Mouse (Mus musculus) heart, postnatal 0 days (tissue): ENCODE results near the gene Six1. TPM values are rescaled to one million over a fixed set of nuclear protein-coding genes. Genes with fewer than 3 reads are reported as not detected.

Experiments
- ATAC-seq: fragments of 200-750 bp; cut with Nextera tagmentation; 2 replicates; pipeline ENCODE4 v1.8.0; 2017; ENCODE audit warnings: low read depth, moderate number of reproducible peaks, moderate library complexity; ENCODE audit not compliant: insufficient read depth
- DNase-seq: peaks from one replicate; pipeline ENCODE4 v3.0.0-alpha.2; 2016; ENCODE audit warnings: low spot score
- H3K27ac ChIP-seq: fragments of 300-500 bp; sonication (generic); 2 replicates; pipeline ENCODE4 v1.5.1; 2014; ENCODE audit warnings: low read depth, mild to moderate bottlenecking
- H3K27me3 ChIP-seq: fragments of 300-500 bp; sonication (generic); 2 replicates; pipeline ENCODE4 v1.6.1; 2014; ENCODE audit warnings: low read length, mixed read lengths; ENCODE audit not compliant: control insufficient read depth, insufficient read depth
- H3K36me3 ChIP-seq: fragments of 300-500 bp; sonication (generic); replicated peaks from 2 replicates; pipeline ENCODE4 v1.6.1; 2014; ENCODE audit warnings: low read length, mixed read lengths; ENCODE audit not compliant: control insufficient read depth, insufficient read depth
- H3K4me1 ChIP-seq: fragments of 300-500 bp; sonication (generic); 2 replicates; pipeline ENCODE4 v1.6.1; 2014; ENCODE audit warnings: antibody characterized with exemption; ENCODE audit not compliant: control insufficient read depth, insufficient read depth
- H3K4me2 ChIP-seq: fragments of 300-500 bp; sonication (generic); 2 replicates; pipeline ENCODE4 v1.6.1; 2014; ENCODE audit warnings: low read depth, mild to moderate bottlenecking, low read length, moderate library complexity
- H3K4me3 ChIP-seq: fragments of 300-500 bp; sonication (generic); 2 replicates; pipeline ENCODE4 v1.5.1; 2014; ENCODE audit warnings: low read depth, low read length
- H3K9ac ChIP-seq: fragments of 300-500 bp; sonication (generic); replicated peaks from 2 replicates; pipeline ENCODE4 v1.6.1; 2014; ENCODE audit warnings: low read depth, low read length, mixed read lengths
- H3K9me3 ChIP-seq: fragments of 300-500 bp; sonication (generic); replicated peaks from 2 replicates; pipeline ENCODE4 v1.6.1; 2016; ENCODE audit warnings: low read length; ENCODE audit not compliant: control insufficient read depth
- CTCF ChIP-seq: IDR thresholded peaks from 2 replicates; pipeline ENCODE4 v1.5.1; 2016; ENCODE audit warnings: antibody characterized with exemption, control low read depth, low read depth
- EP300 ChIP-seq: IDR thresholded peaks from 2 replicates; pipeline ENCODE4 v1.6.1; 2016; ENCODE audit warnings: antibody characterized with exemption, low read depth
- WGBS: fragments of 180-500 bp; shearing (Covaris S2); extraction: QIAGEN DNeasy Blood & Tissue Kit; methylation state at CpG from one replicate; pipeline ENCODE4 v1.1.7; 2014; 5-methylcytosine and 5-hydroxymethylcytosine counted together
- polyA plus RNA-seq: library from polyadenylated mRNA; unstranded; fragments of >200 nt; fragmentation: Nextera tagmentation; extraction: Ambion mirVana; gene quantifications from 2 replicates; pipeline ENCODE4 v1.2.1, GENCODE M21; 2015
- total RNA-seq: library from RNA; depleted of rRNA; stranded (reverse); fragments of >200 nt; gene quantifications from 2 replicates; pipeline ENCODE4 v1.2.3, GENCODE M21; 2014; ENCODE audit warnings: low replicate concordance

Six1 gene
- total and polyA plus RNA-seq, 2 experiments from 2014 or later, result 0.38 TPM; not detected in 1

DNA sequence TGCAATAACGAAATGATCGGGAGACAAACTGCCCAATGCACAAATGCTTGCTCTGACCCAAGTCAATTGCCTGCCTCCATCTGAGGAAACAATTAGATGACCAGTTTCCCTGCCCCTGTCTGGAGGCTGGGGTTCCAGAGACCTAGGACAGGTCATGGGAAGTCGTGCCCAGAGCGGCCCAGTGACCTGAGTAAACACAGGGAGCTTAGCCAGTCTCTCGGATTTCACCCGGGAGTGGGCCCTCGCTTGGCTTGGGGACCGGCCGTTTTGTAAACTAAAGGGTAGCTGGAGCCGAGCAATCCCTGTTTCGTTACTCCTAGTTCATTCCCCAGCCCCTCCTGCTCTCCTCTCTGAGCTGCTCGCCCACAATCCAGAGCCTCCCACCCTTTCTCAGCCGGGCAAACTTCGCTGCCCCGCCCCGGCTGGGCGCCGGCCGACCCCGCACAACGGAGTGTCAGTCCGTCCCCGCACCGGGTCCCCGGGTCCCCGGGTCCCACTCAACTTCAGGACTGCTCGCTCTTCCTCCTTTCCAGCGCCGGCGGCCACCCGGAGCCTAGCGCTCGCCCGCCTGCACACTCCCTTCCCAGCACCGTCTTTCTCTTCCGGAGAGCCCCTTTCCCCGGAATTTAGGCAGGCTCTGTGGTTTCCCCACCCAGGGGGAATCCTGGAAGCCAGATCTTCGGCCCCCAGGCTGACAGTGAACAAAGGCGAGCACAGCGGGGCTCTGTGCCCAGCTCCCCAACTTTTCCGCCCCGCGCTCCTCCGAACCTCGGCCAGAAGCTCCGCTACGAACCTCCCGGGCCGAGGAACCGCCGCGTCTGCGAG is 9.3 kb downstream of the Six1 start:
- H3K27me3 ChIP-seq, result peaks cover 99% of the 10 kb centered on the region
- no peak for TF ChIP-seq CTCF
- TF ChIP-seq EP300, result no peak
- no peak overlapping the region for H3K27ac ChIP-seq
- no peaks in the 10 kb centered on the region for H3K9me3 ChIP-seq
- 1% methylated on average over 53 of the region's 53 CpGs for WGBS
- peak overlapping the region; percentile 45 for H3K9ac ChIP-seq
- peak overlapping the region; percentile 79 for H3K4me2 ChIP-seq
- H3K36me3 ChIP-seq, result no peaks in the 10 kb centered on the region
- ATAC-seq (0 out of 2 replicates have a peak, but pooled peaks have one; percentile 42), DNase-seq (peak; percentile 19)
- peak overlapping the region; percentile 56 for H3K4me3 ChIP-seq
- peaks cover 4% of the 10 kb centered on the region; the same call in 1 of the 2 replicates for H3K4me1 ChIP-seq

DNA sequence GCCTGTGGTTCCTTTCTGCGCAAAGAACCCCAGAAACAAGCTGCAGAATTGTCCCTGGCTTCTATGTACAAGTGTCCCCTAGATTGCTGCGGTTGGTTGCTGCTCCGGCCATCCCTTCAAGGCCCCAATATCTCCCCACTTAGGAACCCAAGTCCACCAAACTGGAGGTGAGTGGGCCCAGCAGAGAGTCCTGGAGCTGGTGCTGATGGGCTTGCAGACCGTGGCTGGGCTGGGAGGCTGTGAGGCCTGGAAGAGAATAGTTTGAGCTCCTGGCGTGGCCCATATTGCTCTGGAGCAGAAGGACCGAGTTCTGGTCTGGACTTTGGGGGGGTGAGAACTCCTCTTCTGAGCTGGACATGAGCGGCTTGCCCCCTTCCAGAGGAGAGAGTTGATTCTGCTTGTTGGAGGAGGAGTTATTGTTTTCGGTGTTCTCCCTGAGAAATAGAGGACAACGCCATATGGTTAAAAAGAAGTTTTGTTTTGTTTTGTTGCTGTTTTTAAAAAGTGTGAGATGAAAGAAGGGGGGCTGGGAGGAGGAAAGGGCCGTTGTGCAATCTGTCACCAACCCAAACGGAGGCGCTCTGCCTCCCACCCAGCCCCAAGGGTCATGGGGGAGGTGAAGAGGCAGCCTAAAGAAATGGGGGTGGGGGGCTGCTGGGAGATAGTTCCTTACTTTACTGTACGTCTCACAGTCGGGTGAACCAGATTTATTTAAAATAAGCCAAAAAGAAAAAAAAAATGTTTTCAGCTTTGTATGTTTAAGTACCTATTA is 10.1 kb downstream of the Six1 start:
- Histone ChIP-seq H3K4me2 (no peak overlapping the region), H3K36me3 (no peaks in the 10 kb centered on the region), H3K9ac (no peak overlapping the region), H3K27me3 (peaks cover 99% of the 10 kb centered on the region), H3K27ac (no peak overlapping the region), H3K9me3 (no peaks in the 10 kb centered on the region), H3K4me1 (peaks cover 4% of the 10 kb centered on the region; the same call in 1 of the 2 replicates), H3K4me3 (peak overlapping the region; percentile 56; the same call in 1 of the 2 replicates)
- no peak for TF ChIP-seq EP300
- TF ChIP-seq CTCF, result no peak
- WGBS, result 30% methylated on average over 14 of the region's 14 CpGs
- no peak for ATAC-seq
- no peak for DNase-seq

DNA sequence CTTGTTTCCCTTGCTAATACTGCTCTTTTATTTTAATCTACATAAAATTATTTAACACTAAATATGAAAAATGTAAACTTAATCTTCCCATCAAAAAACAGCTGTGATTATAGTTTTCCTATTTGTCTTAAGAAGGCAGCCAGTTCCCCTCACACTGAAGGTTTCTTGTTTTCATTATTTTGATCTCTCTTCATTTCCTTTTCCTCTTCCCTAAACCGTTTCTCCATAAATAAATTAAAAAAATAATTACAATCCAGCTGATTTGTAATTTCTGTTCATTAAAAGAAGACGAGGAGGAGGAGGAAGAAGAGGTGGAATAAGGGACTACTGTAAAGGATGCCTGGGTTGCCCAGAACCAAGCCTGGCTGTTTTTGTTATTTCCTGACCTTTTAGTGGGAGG is 10.8 kb downstream of the Six1 start:
- ATAC-seq (no peak), DNase-seq (no peak)
- Histone ChIP-seq H3K27me3 (peaks cover 99% of the 10 kb centered on the region), H3K9ac (no peak overlapping the region), H3K4me1 (peaks cover 4% of the 10 kb centered on the region; the same call in 1 of the 2 replicates), H3K4me3 (no peak overlapping the region), H3K27ac (no peak overlapping the region), H3K9me3 (no peaks in the 10 kb centered on the region), H3K36me3 (no peaks in the 10 kb centered on the region), H3K4me2 (no peak overlapping the region)
- TF ChIP-seq EP300, result no peak
- no peak for TF ChIP-seq CTCF
- WGBS, result 25% methylated on average over 2 of the region's 2 CpGs

DNA sequence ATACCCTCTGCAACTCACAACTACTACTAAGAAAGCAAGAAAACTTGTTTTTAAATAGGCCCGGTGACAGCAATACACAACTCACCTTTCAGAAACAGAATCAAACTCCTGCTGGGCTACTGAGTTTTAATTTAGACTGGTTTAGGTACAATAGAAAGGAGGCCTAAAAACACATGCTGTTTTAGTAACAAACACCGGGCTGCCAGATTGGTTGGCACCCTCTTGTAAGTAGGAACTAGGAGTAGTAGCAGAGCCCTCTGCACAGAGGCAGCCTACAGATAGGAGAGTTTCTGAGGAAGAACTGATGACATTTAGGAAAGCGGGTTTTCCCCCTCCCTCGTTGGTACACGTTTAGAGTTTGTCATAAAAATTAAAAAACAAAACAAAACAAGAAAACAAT is 11.3 kb downstream of the Six1 start:
- DNase-seq, result peak; percentile 22
- no peak overlapping the region for H3K4me3 ChIP-seq
- H3K27ac ChIP-seq, result no peak overlapping the region
- no peaks in the 10 kb centered on the region for H3K36me3 ChIP-seq
- 16% methylated on average over 5 of the region's 5 CpGs for WGBS
- H3K9ac ChIP-seq, result no peak overlapping the region
- no peaks in the 10 kb centered on the region for H3K9me3 ChIP-seq
- H3K27me3 ChIP-seq, result peaks cover 99% of the 10 kb centered on the region
- no peak overlapping the region for H3K4me2 ChIP-seq
- no peak for ATAC-seq
- H3K4me1 ChIP-seq, result peaks cover 4% of the 10 kb centered on the region; the same call in 1 of the 2 replicates
- TF ChIP-seq CTCF (no peak), EP300 (no peak)

DNA sequence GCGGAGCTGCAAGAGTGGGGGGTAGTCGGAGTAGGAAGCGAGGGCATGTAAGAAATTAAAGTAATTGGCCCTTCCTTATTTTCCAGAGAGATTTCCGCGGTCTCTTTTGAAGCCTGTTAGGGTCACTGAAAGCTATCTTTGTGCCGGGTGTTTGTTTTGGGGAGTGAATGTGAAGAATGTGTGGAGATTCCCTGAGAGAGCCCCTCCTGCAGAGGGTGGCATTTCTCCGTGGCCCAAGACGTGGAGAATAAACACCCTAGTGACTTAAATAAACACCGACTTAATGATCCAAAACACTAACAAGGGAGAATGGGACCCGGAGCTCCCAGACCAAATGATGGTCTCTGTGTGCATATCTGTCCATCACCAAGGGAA is 12.4 kb downstream of the Six1 start:
- 6% methylated on average over 10 of the region's 10 CpGs for WGBS
- DNase-seq (no peak), ATAC-seq (no peak)
- H3K9me3 ChIP-seq, result no peaks in the 10 kb centered on the region
- TF ChIP-seq CTCF, result no peak
- TF ChIP-seq EP300, result no peak
- peaks cover 96% of the 10 kb centered on the region for H3K27me3 ChIP-seq
- no peaks in the 10 kb centered on the region for H3K36me3 ChIP-seq
- H3K4me1 ChIP-seq, result peaks cover 4% of the 10 kb centered on the region; the same call in 1 of the 2 replicates
- H3K9ac ChIP-seq, result no peak overlapping the region
- no peak overlapping the region for H3K4me3 ChIP-seq
- H3K27ac ChIP-seq, result no peak overlapping the region
- no peak overlapping the region for H3K4me2 ChIP-seq
